Mouse (Mus musculus): ENCODE measurements around the gene Armc3. TPM values are rescaled to one million over a fixed set of nuclear protein-coding genes. Genes with fewer than 3 reads are reported as not detected.
A peak's percentile ranks its signal among the peaks of the same experiment; 100 is the strongest.

Armc3 gene
- polyA plus RNA-seq, 1 experiment from 2014 or later: 0.09 TPM

GRCm38 (mm10) chr2:19327811-19328210, 128.7 kb downstream of the Armc3 start:
- WGBS: 81% methylated on average over 4 of the region's 4 CpGs
- no peaks in the 10 kb centered on the region for H3K27me3 ChIP-seq (replicated peaks; ENCODE audit: low read depth, poor library complexity, severe bottlenecking)
- DNase-seq (ENCODE audit: low spot score): no peak
- no peaks in the 10 kb centered on the region for H3K36me3 ChIP-seq (replicated peaks)
- no peak overlapping the region for H3K27ac ChIP-seq (replicated peaks)
- H3K9me3 ChIP-seq: no peaks in the 10 kb centered on the region
- H3K4me3 ChIP-seq: no peak overlapping the region
- H3K4me1 ChIP-seq: no peaks in the 10 kb centered on the region

- H3K27ac ChIP-seq (replicated peaks): peak overlapping the region; percentile 51; the same call in 1 of the 2 replicates
- peak overlapping the region; percentile 26; the same call in 1 of the 2 replicates for H3K4me3 ChIP-seq
- H3K36me3 ChIP-seq (replicated peaks): no peaks in the 10 kb centered on the region
- H3K27me3 ChIP-seq (replicated peaks; ENCODE audit: low read depth, poor library complexity, severe bottlenecking): peaks cover 8% of the 10 kb centered on the region; the same call in 1 of the 2 replicates
- 0 out of 2 replicates have a peak, but pooled peaks cover 5% of the 10 kb centered on the region for H3K4me1 ChIP-seq
- no peaks in the 10 kb centered on the region for H3K9me3 ChIP-seq
- no peak for DNase-seq (ENCODE audit: low spot score)
- 47% methylated on average over 10 of the region's 10 CpGs for WGBS
These were observed 145.0 kb downstream of the Armc3 start for GRCm38 (mm10) chr2:19343901-19344635.

GRCm38 (mm10) chr2:19344636-19345413, 145.7 kb downstream of the Armc3 start:
- Histone ChIP-seq H3K36me3 (replicated peaks) (no peaks in the 10 kb centered on the region), H3K4me3 (peak overlapping the region; percentile 26; the same call in 1 of the 2 replicates), H3K27me3 (replicated peaks; ENCODE audit: low read depth, poor library complexity, severe bottlenecking) (peaks cover 8% of the 10 kb centered on the region; the same call in 1 of the 2 replicates), H3K9me3 (no peaks in the 10 kb centered on the region), H3K27ac (replicated peaks) (peak overlapping the region; percentile 57; the same call in 1 of the 2 replicates), H3K4me1 (0 out of 2 replicates have a peak, but pooled peaks cover 5% of the 10 kb centered on the region)
- 30% methylated on average over 20 of the region's 20 CpGs for WGBS
- DNase-seq (ENCODE audit: low spot score): peak; percentile 85

GRCm38 (mm10) chr2:19345414-19345964, 146.4 kb downstream of the Armc3 start:
- H3K36me3 ChIP-seq (replicated peaks): no peaks in the 10 kb centered on the region
- no peak overlapping the region for H3K4me3 ChIP-seq
- H3K27me3 ChIP-seq (replicated peaks; ENCODE audit: low read depth, poor library complexity, severe bottlenecking): peaks cover 8% of the 10 kb centered on the region; the same call in 1 of the 2 replicates
- 0 out of 2 replicates have a peak, but pooled peaks cover 5% of the 10 kb centered on the region for H3K4me1 ChIP-seq
- H3K27ac ChIP-seq (replicated peaks): no peak overlapping the region
- no peaks in the 10 kb centered on the region for H3K9me3 ChIP-seq
- WGBS: 77% methylated on average over 5 of the region's 5 CpGs
- DNase-seq (ENCODE audit: low spot score): no peak

GRCm38 (mm10) chr2:19348454-19348853, 149.4 kb downstream of the Armc3 start:
- Histone ChIP-seq H3K27me3 (replicated peaks; ENCODE audit: low read depth, poor library complexity, severe bottlenecking) (peaks cover 8% of the 10 kb centered on the region; the same call in 1 of the 2 replicates), H3K4me1 (0 out of 2 replicates have a peak, but pooled peaks cover 5% of the 10 kb centered on the region), H3K36me3 (replicated peaks) (no peaks in the 10 kb centered on the region), H3K9me3 (no peaks in the 10 kb centered on the region), H3K4me3 (no peak overlapping the region), H3K27ac (replicated peaks) (no peak overlapping the region)
- 68% methylated on average over 3 of the region's 3 CpGs for WGBS
- DNase-seq (ENCODE audit: low spot score): no peak

GRCm38 (mm10) chr2:19350167-19350566, 151.1 kb downstream of the Armc3 start:
- H3K27ac ChIP-seq (replicated peaks): no peak overlapping the region
- H3K9me3 ChIP-seq: no peaks in the 10 kb centered on the region
- H3K27me3 ChIP-seq (replicated peaks; ENCODE audit: low read depth, poor library complexity, severe bottlenecking): peaks cover 8% of the 10 kb centered on the region; the same call in 1 of the 2 replicates
- no peaks in the 10 kb centered on the region for H3K36me3 ChIP-seq (replicated peaks)
- DNase-seq (ENCODE audit: low spot score): no peak
- no peaks in the 10 kb centered on the region for H3K4me1 ChIP-seq
- 88% methylated on average over 5 of the region's 5 CpGs for WGBS
- no peak overlapping the region for H3K4me3 ChIP-seq

GRCm38 (mm10) chr2:19351615-19352253, 152.6 kb downstream of the Armc3 start:
- Histone ChIP-seq H3K4me3 (no peak overlapping the region), H3K9me3 (no peaks in the 10 kb centered on the region), H3K36me3 (replicated peaks) (no peaks in the 10 kb centered on the region), H3K27me3 (replicated peaks; ENCODE audit: low read depth, poor library complexity, severe bottlenecking) (no peaks in the 10 kb centered on the region), H3K27ac (replicated peaks) (no peak overlapping the region), H3K4me1 (no peaks in the 10 kb centered on the region)
- DNase-seq (ENCODE audit: low spot score): no peak
- WGBS: 92% methylated on average over 1 of the region's 1 CpGs

GRCm38 (mm10) chr2:19353158-19353557, 154.1 kb downstream of the Armc3 start:
- no peak for DNase-seq (ENCODE audit: low spot score)
- Histone ChIP-seq H3K27me3 (replicated peaks; ENCODE audit: low read depth, poor library complexity, severe bottlenecking) (no peaks in the 10 kb centered on the region), H3K4me1 (no peaks in the 10 kb centered on the region), H3K36me3 (replicated peaks) (no peaks in the 10 kb centered on the region), H3K4me3 (no peak overlapping the region), H3K9me3 (no peaks in the 10 kb centered on the region), H3K27ac (replicated peaks) (no peak overlapping the region)
- WGBS: 96% methylated on average over 2 of the region's 2 CpGs

Other genes starting within 250 kb of the Armc3 start
- gene Pip4k2a, start 201.2 kb upstream of the Armc3 start, polyA plus RNA-seq (2016; fragmentation: Nextera tagmentation; extraction: Ambion mirVana): 5.2 and 6.1 TPM in 2 replicates
- gene 4930426L09Rik, start 201.0 kb upstream of the Armc3 start, polyA plus RNA-seq (2016; fragmentation: Nextera tagmentation; extraction: Ambion mirVana): 0.24 and 0.30 TPM in 2 replicates
- 20.8 and 22.9 TPM in 2 replicates for gene Msrb2, start 172.1 kb downstream of the Armc3 start, polyA plus RNA-seq (2016; fragmentation: Nextera tagmentation; extraction: Ambion mirVana)
- gene Ptf1a, start 246.4 kb downstream of the Armc3 start, polyA plus RNA-seq (2016; fragmentation: Nextera tagmentation; extraction: Ambion mirVana): 0.41 and 1.1 TPM in 2 replicates